In the genomic region with DNA sequence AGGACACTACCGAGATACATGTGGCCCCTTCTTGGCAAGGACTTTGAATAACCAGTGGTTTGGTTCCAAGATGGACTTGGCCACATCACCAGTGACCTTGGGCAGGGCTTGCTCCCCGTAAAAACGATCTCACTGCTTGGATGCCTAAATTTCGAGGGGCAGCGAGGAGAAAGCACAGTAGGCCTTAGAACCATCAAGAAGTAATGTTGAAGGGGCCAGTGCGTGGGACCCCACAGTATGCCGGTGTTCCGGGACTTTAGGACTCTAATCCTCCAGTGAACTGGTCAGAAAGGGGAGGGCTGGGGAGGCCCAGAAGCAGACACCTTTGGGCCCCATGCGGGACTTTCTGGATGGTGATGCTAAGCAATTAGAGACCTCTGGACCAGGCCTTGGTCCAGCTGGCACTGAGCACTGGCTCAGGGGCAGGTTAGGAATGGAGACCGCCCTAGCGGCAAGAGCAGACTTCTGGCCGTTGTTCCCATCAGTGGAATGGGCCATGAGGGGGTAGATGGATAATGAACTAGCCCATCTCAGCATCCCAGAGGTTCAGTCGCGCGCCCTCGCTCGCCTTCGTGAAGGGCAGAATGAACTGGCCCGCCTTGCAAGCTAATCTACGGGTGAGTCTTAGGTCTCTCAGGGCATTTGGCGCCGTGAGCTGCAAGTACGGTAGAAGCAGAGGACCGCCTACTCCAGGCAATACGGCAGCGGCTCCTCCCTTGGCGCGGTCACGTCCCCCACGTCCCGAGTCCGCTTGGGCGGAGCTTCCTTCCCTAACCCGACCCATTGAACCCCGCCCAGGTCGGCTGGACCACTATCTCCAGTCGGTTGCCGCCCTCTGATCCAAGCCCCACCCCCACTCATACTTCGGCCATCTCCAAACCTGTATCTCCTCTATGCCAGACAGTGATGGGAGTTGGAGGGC, we compare ENCODE assay signal across 8 mouse cellular contexts. TPM values are rescaled to one million over a fixed set of nuclear protein-coding genes. Genes with fewer than 3 reads are reported as not detected.
DNase-seq lines count a peak whose midpoint lies in the region; ATAC-seq and TF ChIP-seq lines count a peak whose summit lies in the region.

No protein-coding gene starts in this region.

- no peak for TF ChIP-seq EP300 in CH12.LX (IDR thresholded peaks at IDR 0.05; ENCODE audit: low read length)
- no peak for TF ChIP-seq EP300 in stomach, postnatal 0 days (optimal IDR thresholded peaks at IDR 0.05)

- H3K36me3 ChIP-seq in CH12.LX (replicated peaks in 1 of 2; ENCODE audit: control insufficient read depth in 1 of 2, insufficient read depth in 1 of 2, low read length in 1 of 2) = peaks cover 7 to 20% of the 10 kb centered on the region in 2 experiments
- peaks cover 8% of the 10 kb centered on the region for H3K36me3 ChIP-seq in forebrain, embryonic 13.5 days (ENCODE audit: poor library complexity, severe bottlenecking)
- peaks cover 2% of the 10 kb centered on the region for H3K36me3 ChIP-seq in liver, embryonic 16.5 days (ENCODE audit: control insufficient read depth, insufficient read depth)
- peaks cover 8% of the 10 kb centered on the region for H3K36me3 ChIP-seq in neural tube, embryonic 12.5 days
- H3K36me3 ChIP-seq in stomach, postnatal 0 days (ENCODE audit: control insufficient read depth, insufficient read depth, low read length) = no peaks in the 10 kb centered on the region

- DNase-seq in CH12.LX (ENCODE audit: extremely low read depth) = peak; percentile 97
- peak; percentile 98 for DNase-seq in c-Kit-positive CD71-positive TER-119-positive erythroid progenitor cells, embryonic 14.5 days (ENCODE audit: low spot score)
- peak; percentile 89 to 92 for DNase-seq in heart, postnatal 10 days
- peak; percentile 86 to 92 for DNase-seq in kidney, postnatal 4 days
- DNase-seq in stomach, postnatal 0 days (ENCODE audit: low spot score) = peak; percentile 89

- no peak; the same call in 1 of the 2 replicates for TF ChIP-seq RAD21 in CH12.LX (IDR thresholded peaks at IDR 0.05; ENCODE audit: low read depth, low read length)

- H3K4me1 ChIP-seq in CH12.LX (ENCODE audit: control insufficient read depth in 1 of 2, insufficient read depth in 2 of 2) = peaks cover 17 to 25% of the 10 kb centered on the region in 2 experiments
- H3K4me1 ChIP-seq in forebrain, embryonic 13.5 days = peaks cover 39% of the 10 kb centered on the region
- H3K4me1 ChIP-seq in liver, embryonic 16.5 days (ENCODE audit: control insufficient read depth, low read depth, low read length) = peaks cover 61% of the 10 kb centered on the region
- H3K4me1 ChIP-seq in neural tube, embryonic 12.5 days = peaks cover 36% of the 10 kb centered on the region
- H3K4me1 ChIP-seq in stomach, postnatal 0 days (replicated peaks; ENCODE audit: control insufficient read depth, insufficient read depth) = peaks cover 9% of the 10 kb centered on the region

- H3K79me2 ChIP-seq in CH12.LX (replicated peaks; ENCODE audit: control insufficient read depth, extremely low read depth, insufficient read depth, poor library complexity, severe bottlenecking) = peaks cover 19% of the 10 kb centered on the region

- in situ Hi-C loops in CH12.LX (cut with MboI; ENCODE audit: low pct_ligation_motif_present, low pct_unique_long_range_greater_than_20kb, low sequenced_read_pairs) = loop anchor here (5.0 kb wide), 1 partner anchor 33 kb away; no protein-coding TSS in a partner anchor

- intact Hi-C loops in heart, postnatal 10 days (cut with DNase I) = no loop called here

- H3K4me2 ChIP-seq in CH12.LX (ENCODE audit: insufficient read depth, low read depth, poor library complexity, severe bottlenecking) = peak overlapping the region; percentile 87
- H3K4me2 ChIP-seq in forebrain, embryonic 13.5 days = peak overlapping the region; percentile 70
- H3K4me2 ChIP-seq in liver, embryonic 16.5 days (ENCODE audit: low read depth, low read length) = peak overlapping the region; percentile 95
- H3K4me2 ChIP-seq in neural tube, embryonic 12.5 days (replicated peaks) = peak overlapping the region; percentile 70
- peak overlapping the region; percentile 76 for H3K4me2 ChIP-seq in stomach, postnatal 0 days (replicated peaks; ENCODE audit: low read depth)

- peak; percentile 62 for TF ChIP-seq POLR2A in CH12.LX (IDR thresholded peaks at IDR 0.05; ENCODE audit: low read depth, low read length)

- dilution Hi-C loops in CH12.LX (cut with MboI; ENCODE audit: extremely low pct_ligation_motif_present, extremely low pct_unique_long_range_greater_than_20kb, low sequenced_read_pairs) = no loop called here

- WGBS in forebrain, embryonic 13.5 days = under 1% methylated on average over 39 of the region's 39 CpGs
- 5% methylated on average over 39 of the region's 39 CpGs for WGBS in liver, embryonic 16.5 days (ENCODE audit: insufficient replicate concordance)
- 3% methylated on average over 39 of the region's 39 CpGs for WGBS in neural tube, embryonic 12.5 days
- 7% methylated on average over 34 of the region's 39 CpGs for WGBS in stomach, postnatal 0 days

- peak; percentile 84 for ATAC-seq in forebrain, embryonic 13.5 days
- peak; percentile 89 for ATAC-seq in liver, embryonic 16.5 days (ENCODE audit: low read depth)
- ATAC-seq in neural tube, embryonic 12.5 days (ENCODE audit: low FRiP score, low read depth) = peak; percentile 78
- ATAC-seq in stomach, postnatal 0 days (ENCODE audit: low FRiP score, low TSS enrichment) = peak; percentile 77

- peaks cover 3% of the 10 kb centered on the region for H3K9me3 ChIP-seq in CH12.LX (replicated peaks; ENCODE audit: low read length)
- H3K9me3 ChIP-seq in forebrain, embryonic 13.5 days (replicated peaks) = no peaks in the 10 kb centered on the region
- no peaks in the 10 kb centered on the region for H3K9me3 ChIP-seq in liver, embryonic 16.5 days (replicated peaks; ENCODE audit: control insufficient read depth, low read length)
- no peaks in the 10 kb centered on the region for H3K9me3 ChIP-seq in neural tube, embryonic 12.5 days
- no peaks in the 10 kb centered on the region for H3K9me3 ChIP-seq in stomach, postnatal 0 days (ENCODE audit: control insufficient read depth, low read length)

- H3K4me3 ChIP-seq in CH12.LX (replicated peaks in 1 of 3; ENCODE audit: low read depth in 2 of 3, low read length in 2 of 3, poor library complexity in 1 of 3) = peak overlapping the region; percentile 39 to 99 (median 70)
- peak overlapping the region; percentile 49 for H3K4me3 ChIP-seq in forebrain, embryonic 13.5 days
- H3K4me3 ChIP-seq in liver, embryonic 16.5 days (ENCODE audit: low read depth, low read length) = peak overlapping the region; percentile 80
- H3K4me3 ChIP-seq in neural tube, embryonic 12.5 days = peak overlapping the region; percentile 37
- H3K4me3 ChIP-seq in stomach, postnatal 0 days (ENCODE audit: low read depth, low read length) = peak overlapping the region; percentile 47

- H3K27ac ChIP-seq in CH12.LX (ENCODE audit: insufficient read depth, low read depth) = no peak overlapping the region
- H3K27ac ChIP-seq in forebrain, embryonic 13.5 days = peak overlapping the region; percentile 44
- H3K27ac ChIP-seq in liver, embryonic 16.5 days (ENCODE audit: low read length) = peak overlapping the region; percentile 97
- no peak overlapping the region for H3K27ac ChIP-seq in neural tube, embryonic 12.5 days
- no peak overlapping the region for H3K27ac ChIP-seq in stomach, postnatal 0 days (replicated peaks)

- peaks cover 46% of the 10 kb centered on the region for H3K27me3 ChIP-seq in CH12.LX (replicated peaks)
- peaks cover 34% of the 10 kb centered on the region for H3K27me3 ChIP-seq in forebrain, embryonic 13.5 days
- peaks cover 18% of the 10 kb centered on the region for H3K27me3 ChIP-seq in liver, embryonic 16.5 days (ENCODE audit: control insufficient read depth, insufficient read depth, low read depth, low read length)
- H3K27me3 ChIP-seq in neural tube, embryonic 12.5 days (replicated peaks) = peaks cover 15% of the 10 kb centered on the region
- no peaks in the 10 kb centered on the region for H3K27me3 ChIP-seq in stomach, postnatal 0 days (ENCODE audit: control insufficient read depth, insufficient read depth, low read length)

- peak overlapping the region; percentile 62 for H3K9ac ChIP-seq in CH12.LX (ENCODE audit: insufficient read depth, low read depth)
- H3K9ac ChIP-seq in forebrain, embryonic 13.5 days = peak overlapping the region; percentile 58
- H3K9ac ChIP-seq in liver, embryonic 16.5 days (ENCODE audit: low read depth, low read length) = peak overlapping the region; percentile 90
- peak overlapping the region; percentile 38 for H3K9ac ChIP-seq in neural tube, embryonic 12.5 days
- H3K9ac ChIP-seq in stomach, postnatal 0 days (ENCODE audit: low read length) = peak overlapping the region; percentile 23; the same call in 1 of the 2 replicates

- peak in 1 of 2 experiments; percentile 21; a peak in 1 of 4 replicates for TF ChIP-seq CTCF in CH12.LX (conservative IDR thresholded peaks at IDR 0.05 in 1 of 2, IDR thresholded peaks at IDR 0.05 in 1 of 2; ENCODE audit: low read depth in 2 of 2, low read length in 2 of 2)
- peak; percentile 34 for TF ChIP-seq CTCF in stomach, postnatal 0 days (IDR thresholded peaks at IDR 0.05; ENCODE audit: low read depth)

RNA-seq across cellular contexts. Expression of gene Slc16a3, which starts 2.3 kb away (rescaled TPM):
- total RNA-seq in CH12.LX (2012; rRNA removed) (214 and 388 TPM in 2 replicates), CH12.LX (2014; rRNA removed) (90.8 and 130 TPM in 2 replicates)
- polyA plus RNA-seq in CH12.LX (2012; ENCODE audit: insufficient read length, low read depth) = 9.7 and 11.1 TPM in 2 replicates
- polyA plus RNA-seq in forebrain, embryonic 13.5 days (2015; fragmentation: Nextera tagmentation; extraction: Ambion mirVana) = 15.7 and 18.7 TPM in 2 replicates
- 1 to 10 TPM; 4.0 to 4.4 TPM for total RNA-seq in heart, postnatal 10 days (2021)
- polyA plus RNA-seq in liver, embryonic 16.5 days (2015; fragmentation: Nextera tagmentation; extraction: Ambion mirVana) = 80.5 and 82.1 TPM in 2 replicates
- 31.8 and 38.4 TPM in 2 replicates for polyA plus RNA-seq in neural tube, embryonic 12.5 days (2016; fragmentation: Nextera tagmentation; extraction: Ambion mirVana)
- polyA plus RNA-seq in stomach, postnatal 0 days (2015; fragmentation: Nextera tagmentation; extraction: Ambion mirVana) = 7.2 and 10.0 TPM in 2 replicates

RNA-seq across cellular contexts. Expression of gene Ccdc57, which starts 17.9 kb away (rescaled TPM):
- total RNA-seq in CH12.LX (2012; rRNA removed) = 4.6 and 5.4 TPM in 2 replicates
- 2.3 and 2.7 TPM in 2 replicates for total RNA-seq in CH12.LX (2014; rRNA removed)
- polyA plus RNA-seq in CH12.LX (2012; ENCODE audit: insufficient read length, low read depth) = 6.0 and 6.2 TPM in 2 replicates
- 5.6 and 6.9 TPM in 2 replicates for polyA plus RNA-seq in forebrain, embryonic 13.5 days (2015; fragmentation: Nextera tagmentation; extraction: Ambion mirVana)
- total RNA-seq in heart, postnatal 10 days (2021) = 1 to 10 TPM; 1.7 to 1.8 TPM
- 1.6 and 1.7 TPM in 2 replicates for polyA plus RNA-seq in liver, embryonic 16.5 days (2015; fragmentation: Nextera tagmentation; extraction: Ambion mirVana)
- polyA plus RNA-seq in neural tube, embryonic 12.5 days (2016; fragmentation: Nextera tagmentation; extraction: Ambion mirVana) = 4.7 and 5.6 TPM in 2 replicates
- polyA plus RNA-seq in stomach, postnatal 0 days (2015; fragmentation: Nextera tagmentation; extraction: Ambion mirVana) = 1.1 and 1.4 TPM in 2 replicates

RNA-seq across cellular contexts. Expression of gene Csnk1d, which starts 40.6 kb away (rescaled TPM):
- total RNA-seq in CH12.LX (2012; rRNA removed) (92.1 and 96.8 TPM in 2 replicates), CH12.LX (2014; rRNA removed) (77.7 and 77.8 TPM in 2 replicates)
- polyA plus RNA-seq in CH12.LX (2012; ENCODE audit: insufficient read length, low read depth) = 134 and 136 TPM in 2 replicates
- polyA plus RNA-seq in forebrain, embryonic 13.5 days (2015; fragmentation: Nextera tagmentation; extraction: Ambion mirVana) = 122 and 139 TPM in 2 replicates
- total RNA-seq in heart, postnatal 10 days (2021) = 10 to 100 TPM; 86.0 to 89.5 TPM
- 33.4 and 36.8 TPM in 2 replicates for polyA plus RNA-seq in liver, embryonic 16.5 days (2015; fragmentation: Nextera tagmentation; extraction: Ambion mirVana)
- 157 TPM in 2 replicates for polyA plus RNA-seq in neural tube, embryonic 12.5 days (2016; fragmentation: Nextera tagmentation; extraction: Ambion mirVana)
- polyA plus RNA-seq in stomach, postnatal 0 days (2015; fragmentation: Nextera tagmentation; extraction: Ambion mirVana) = 60.7 and 63.8 TPM in 2 replicates

Comparison
In these comparisons a context has a peak if more than half of its experiments do, and no peak if none do; other contexts are left out.
1. H3K27ac ChIP-seq: peak in forebrain, embryonic 13.5 days (single experiment) and liver, embryonic 16.5 days (single experiment); none in CH12.LX (single experiment), neural tube, embryonic 12.5 days (single experiment) and stomach, postnatal 0 days (single experiment).
2. H3K9ac ChIP-seq: peak in every context shown above with its lines; median percentile 90 in liver, embryonic 16.5 days; 62 in CH12.LX; 58 in forebrain, embryonic 13.5 days; 38 in neural tube, embryonic 12.5 days; 23 in stomach, postnatal 0 days.
3. Peak in every context shown above with its lines, with median percentiles within 50 percentile points of each other: DNase-seq, H3K4me2 ChIP-seq, H3K4me3 ChIP-seq and ATAC-seq.